Mouse (Mus musculus): ENCODE measurements around the gene Tulp1. TPM values are rescaled to one million over a fixed set of nuclear protein-coding genes. Genes with fewer than 3 reads are reported as not detected.

Gene Tulp1
- polyA plus RNA-seq, 1 experiment from 2014 or later = 1.5 TPM

DNA sequence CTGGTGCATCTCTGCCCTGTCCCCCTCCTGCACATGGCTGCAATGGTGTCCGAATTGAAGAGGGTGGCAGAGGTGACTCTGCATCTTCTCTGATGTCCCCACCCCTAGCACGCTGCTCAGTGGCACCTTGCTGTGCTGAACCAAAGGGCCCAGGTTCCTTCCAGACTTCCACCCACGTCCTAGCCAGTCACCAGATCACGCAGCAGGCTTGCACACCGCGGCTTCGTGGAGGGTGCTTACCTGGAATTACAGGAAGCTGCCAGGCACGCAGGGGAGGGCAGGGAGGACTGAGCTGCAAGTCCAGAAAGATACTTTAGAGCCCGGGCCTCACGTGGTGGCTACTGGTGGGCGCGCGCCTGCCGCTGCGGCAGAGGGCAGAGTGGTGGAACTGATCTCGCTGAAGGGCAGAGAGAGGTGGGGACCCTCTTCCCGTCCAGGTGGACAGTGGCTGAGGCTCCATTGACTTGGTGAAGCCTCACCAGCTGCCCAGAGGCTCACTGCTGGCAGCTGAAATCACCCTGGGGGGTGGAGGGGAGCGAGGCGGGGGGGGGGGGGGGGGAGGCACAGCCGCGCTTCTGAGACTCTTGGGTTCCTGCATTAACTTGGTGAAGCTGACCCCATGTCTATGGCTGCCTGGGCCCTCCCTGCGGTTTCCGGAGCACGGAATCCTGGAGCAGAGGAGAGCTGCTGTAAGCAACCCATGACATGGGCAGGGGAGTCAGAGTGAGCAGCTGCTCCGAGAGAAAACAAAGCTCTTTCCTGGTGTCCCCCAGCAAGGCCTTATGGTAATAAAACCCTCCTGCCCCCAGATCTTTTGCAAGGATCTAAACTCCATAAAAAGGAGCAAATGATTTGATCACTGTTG is 26.8 kb upstream of the Tulp1 start:
- no peaks in the 10 kb centered on the region for H3K36me3 ChIP-seq
- no peak overlapping the region for H3K4me3 ChIP-seq (replicated peaks)
- peaks cover 10% of the 10 kb centered on the region; the same call in 1 of the 2 replicates for H3K27me3 ChIP-seq (replicated peaks)
- no peak for ATAC-seq (ENCODE audit: low FRiP score)
- WGBS = 9% methylated on average over 22 of the region's 25 CpGs
- no peak overlapping the region for H3K9ac ChIP-seq (replicated peaks)
- H3K4me1 ChIP-seq = peaks cover 5% of the 10 kb centered on the region; the same call in 1 of the 2 replicates
- H3K4me2 ChIP-seq = peak overlapping the region; percentile 5; the same call in 1 of the 2 replicates
- H3K9me3 ChIP-seq (replicated peaks) = no peaks in the 10 kb centered on the region
- H3K27ac ChIP-seq (replicated peaks) = no peak overlapping the region

DNA sequence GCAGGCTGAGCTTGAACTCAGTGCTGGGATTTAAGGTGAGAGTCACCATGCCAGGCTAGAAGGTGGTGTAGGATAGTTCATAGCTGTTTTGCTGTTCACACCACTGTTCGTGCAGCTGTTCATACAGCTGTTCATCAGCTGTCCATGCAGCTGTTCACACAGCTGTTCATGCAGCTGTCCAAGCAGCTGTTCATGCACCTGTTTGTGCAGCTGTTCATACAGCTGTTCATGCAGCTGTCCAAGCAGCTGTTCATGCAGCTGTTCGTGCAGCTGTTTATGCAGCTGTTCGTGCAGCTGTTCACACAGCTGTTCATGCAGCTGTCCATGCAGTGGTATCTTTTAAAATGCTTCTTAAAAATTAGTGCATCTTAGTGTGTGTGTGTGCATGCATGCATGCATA is 23.5 kb upstream of the Tulp1 start:
- Histone ChIP-seq H3K9ac (replicated peaks) (no peak overlapping the region), H3K4me1 (peaks cover 13% of the 10 kb centered on the region), H3K27ac (replicated peaks) (no peak overlapping the region), H3K9me3 (replicated peaks) (no peaks in the 10 kb centered on the region), H3K4me2 (no peak overlapping the region), H3K36me3 (no peaks in the 10 kb centered on the region), H3K27me3 (replicated peaks) (peaks cover 10% of the 10 kb centered on the region; the same call in 1 of the 2 replicates), H3K4me3 (replicated peaks) (no peak overlapping the region)
- no peak for ATAC-seq (ENCODE audit: low FRiP score)
- WGBS = 92% methylated on average over 3 of the region's 3 CpGs

- Histone ChIP-seq H3K9me3 (replicated peaks) (no peaks in the 10 kb centered on the region), H3K36me3 (no peaks in the 10 kb centered on the region), H3K4me3 (replicated peaks) (peak overlapping the region; percentile 28), H3K9ac (replicated peaks) (no peak overlapping the region), H3K4me1 (peaks cover 8% of the 10 kb centered on the region), H3K27me3 (replicated peaks) (peaks cover 10% of the 10 kb centered on the region; the same call in 1 of the 2 replicates), H3K4me2 (peak overlapping the region; percentile 59), H3K27ac (replicated peaks) (peak overlapping the region; percentile 34; the same call in 1 of the 2 replicates)
- WGBS = 4% methylated on average over 23 of the region's 23 CpGs
- ATAC-seq (ENCODE audit: low FRiP score) = peak; percentile 53
Observed at GRCm38 (mm10) chr17:28386150-28386905, 21.3 kb upstream of the Tulp1 start.

DNA sequence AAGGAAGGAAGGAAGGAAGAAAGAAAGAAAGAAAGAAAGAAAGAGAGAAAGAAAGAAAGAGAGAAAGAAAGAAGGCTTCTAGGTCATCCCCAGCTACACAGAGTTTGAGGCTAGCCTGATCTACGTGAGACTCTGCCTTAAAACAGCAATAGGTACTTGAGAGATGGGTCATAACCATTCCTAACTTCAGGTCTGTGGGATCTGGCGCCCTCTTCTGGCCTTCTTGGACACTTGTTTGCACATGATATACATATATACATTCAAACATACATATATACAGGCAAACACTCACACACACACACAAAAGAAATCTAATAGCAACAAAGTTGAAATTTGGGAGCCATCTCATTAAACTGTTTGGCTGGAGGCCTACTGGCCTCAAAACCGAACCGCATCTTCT is 19.3 kb upstream of the Tulp1 start:
- H3K4me1 ChIP-seq = peaks cover 8% of the 10 kb centered on the region
- no peaks in the 10 kb centered on the region for H3K36me3 ChIP-seq
- peaks cover 13% of the 10 kb centered on the region; the same call in 1 of the 2 replicates for H3K27me3 ChIP-seq (replicated peaks)
- H3K9ac ChIP-seq (replicated peaks) = no peak overlapping the region
- H3K9me3 ChIP-seq (replicated peaks) = no peaks in the 10 kb centered on the region
- no peak overlapping the region for H3K4me2 ChIP-seq
- WGBS = 71% methylated on average over 4 of the region's 4 CpGs
- ATAC-seq (ENCODE audit: low FRiP score) = no peak
- no peak overlapping the region for H3K27ac ChIP-seq (replicated peaks)
- no peak overlapping the region for H3K4me3 ChIP-seq (replicated peaks)

DNA sequence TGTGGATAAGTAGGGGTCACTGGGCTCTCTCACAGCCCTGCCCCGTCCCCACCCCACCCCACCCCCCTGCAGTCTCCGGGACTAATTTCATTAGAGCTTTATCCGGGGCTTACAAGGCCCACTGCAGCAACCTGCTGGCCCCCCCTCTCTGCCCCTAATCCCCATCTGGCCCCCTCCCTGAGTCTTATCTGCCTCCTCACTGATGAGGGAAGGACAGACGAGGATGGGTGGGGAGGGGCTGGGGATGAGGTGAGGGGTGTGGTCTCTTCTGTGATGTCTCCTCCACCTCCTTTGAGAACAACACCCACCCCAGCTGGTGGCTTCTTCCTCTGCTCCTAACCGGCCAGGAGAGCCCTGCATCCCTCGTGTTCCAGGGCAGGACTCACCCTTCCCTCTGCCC is 15.2 kb upstream of the Tulp1 start:
- Histone ChIP-seq H3K4me1 (no peaks in the 10 kb centered on the region), H3K9ac (replicated peaks) (no peak overlapping the region), H3K36me3 (no peaks in the 10 kb centered on the region), H3K27ac (replicated peaks) (no peak overlapping the region), H3K4me3 (replicated peaks) (no peak overlapping the region), H3K4me2 (no peak overlapping the region), H3K9me3 (replicated peaks) (no peaks in the 10 kb centered on the region), H3K27me3 (replicated peaks) (peaks cover 25% of the 10 kb centered on the region)
- no peak for ATAC-seq (ENCODE audit: low FRiP score)
- 13% methylated on average over 6 of the region's 6 CpGs for WGBS

DNA sequence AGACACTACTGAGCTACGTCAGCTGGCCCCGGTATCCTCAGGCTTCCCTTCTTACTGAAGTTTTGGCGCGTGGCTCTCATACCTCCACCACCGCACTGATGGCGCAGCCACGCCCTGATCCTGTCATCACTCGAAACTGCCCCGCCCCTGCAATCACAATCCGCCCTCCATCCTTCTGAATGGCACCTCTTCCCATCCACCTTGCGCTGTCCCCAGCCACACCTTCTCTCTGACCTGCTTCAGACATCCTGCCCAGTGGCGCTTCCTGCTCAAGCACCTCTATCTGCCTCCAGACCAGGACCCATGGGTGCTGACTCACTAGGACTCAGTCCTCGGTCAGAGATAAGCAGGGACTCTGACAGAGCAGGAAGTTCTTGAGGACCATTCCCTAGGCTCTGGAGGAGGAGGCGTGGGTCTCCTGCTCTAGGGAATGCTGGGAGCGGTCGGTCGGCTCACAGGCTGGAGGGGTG is 10.6 kb upstream of the Tulp1 start:
- Histone ChIP-seq H3K4me2 (no peak overlapping the region), H3K9ac (replicated peaks) (no peak overlapping the region), H3K4me3 (replicated peaks) (no peak overlapping the region), H3K9me3 (replicated peaks) (no peaks in the 10 kb centered on the region), H3K27me3 (replicated peaks) (peaks cover 48% of the 10 kb centered on the region), H3K4me1 (no peaks in the 10 kb centered on the region), H3K27ac (replicated peaks) (no peak overlapping the region), H3K36me3 (no peaks in the 10 kb centered on the region)
- no peak for ATAC-seq (ENCODE audit: low FRiP score)
- WGBS = 9% methylated on average over 17 of the region's 17 CpGs

DNA sequence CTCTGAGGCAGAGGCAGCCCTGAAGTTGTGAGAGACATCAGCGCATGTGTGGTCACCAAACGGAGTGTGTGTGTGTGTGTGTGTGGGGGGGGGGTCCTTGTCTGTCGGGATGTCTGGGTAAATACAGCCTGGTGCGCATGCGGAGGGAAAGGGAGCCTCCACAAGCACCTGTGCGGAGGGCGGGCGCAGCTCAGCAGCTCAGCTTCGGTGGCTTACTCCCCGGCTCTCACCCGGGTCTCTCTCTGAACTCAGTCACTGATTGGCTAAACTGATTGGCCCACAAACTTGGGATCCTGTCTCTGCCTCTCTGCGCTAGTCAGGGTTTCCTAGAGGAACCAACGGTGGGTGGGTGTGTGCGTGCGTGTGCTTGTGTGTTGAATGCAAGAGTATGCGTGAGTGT is 9.5 kb upstream of the Tulp1 start:
- H3K27ac ChIP-seq (replicated peaks) = no peak overlapping the region
- no peak for ATAC-seq (ENCODE audit: low FRiP score)
- H3K4me3 ChIP-seq (replicated peaks) = no peak overlapping the region
- H3K36me3 ChIP-seq = no peaks in the 10 kb centered on the region
- peaks cover 46% of the 10 kb centered on the region for H3K27me3 ChIP-seq (replicated peaks)
- H3K9ac ChIP-seq (replicated peaks) = no peak overlapping the region
- peak overlapping the region; percentile 20 for H3K4me2 ChIP-seq
- no peaks in the 10 kb centered on the region for H3K9me3 ChIP-seq (replicated peaks)
- no peaks in the 10 kb centered on the region for H3K4me1 ChIP-seq
- 16% methylated on average over 16 of the region's 16 CpGs for WGBS

- Histone ChIP-seq H3K36me3 (no peaks in the 10 kb centered on the region), H3K4me2 (no peak overlapping the region), H3K9me3 (replicated peaks) (no peaks in the 10 kb centered on the region), H3K27me3 (replicated peaks) (peaks cover 46% of the 10 kb centered on the region), H3K9ac (replicated peaks) (no peak overlapping the region), H3K27ac (replicated peaks) (no peak overlapping the region), H3K4me1 (no peaks in the 10 kb centered on the region), H3K4me3 (replicated peaks) (no peak overlapping the region)
- WGBS = 12% methylated on average over 10 of the region's 10 CpGs
- ATAC-seq (ENCODE audit: low FRiP score) = no peak
Observed at GRCm38 (mm10) chr17:28373821-28374220, 8.8 kb upstream of the Tulp1 start.

GRCm38 (mm10) chr17:28371941-28372340 is 6.9 kb upstream of the Tulp1 start:
- peaks cover 40% of the 10 kb centered on the region for H3K27me3 ChIP-seq (replicated peaks)
- no peak overlapping the region for H3K4me3 ChIP-seq (replicated peaks)
- 70% methylated on average over 1 of the region's 1 CpGs for WGBS
- H3K4me1 ChIP-seq = no peaks in the 10 kb centered on the region
- H3K9me3 ChIP-seq (replicated peaks) = no peaks in the 10 kb centered on the region
- H3K9ac ChIP-seq (replicated peaks) = no peak overlapping the region
- no peak for ATAC-seq (ENCODE audit: low FRiP score)
- no peak overlapping the region for H3K27ac ChIP-seq (replicated peaks)
- no peak overlapping the region for H3K4me2 ChIP-seq
- H3K36me3 ChIP-seq = no peaks in the 10 kb centered on the region

- WGBS = 68% methylated on average over 2 of the region's 2 CpGs
Observed at GRCm38 (mm10) chr17:28371286-28371685, 6.3 kb upstream of the Tulp1 start.

GRCm38 (mm10) chr17:28369056-28369455 is 4.0 kb upstream of the Tulp1 start:
- no peak for ATAC-seq (ENCODE audit: low FRiP score)
- no peak overlapping the region for H3K27ac ChIP-seq (replicated peaks)
- H3K4me1 ChIP-seq = peaks cover 8% of the 10 kb centered on the region
- no peaks in the 10 kb centered on the region for H3K36me3 ChIP-seq
- H3K4me2 ChIP-seq = no peak overlapping the region
- WGBS = 83% methylated on average over 5 of the region's 5 CpGs
- H3K9me3 ChIP-seq (replicated peaks) = no peaks in the 10 kb centered on the region
- H3K4me3 ChIP-seq (replicated peaks) = no peak overlapping the region
- H3K9ac ChIP-seq (replicated peaks) = no peak overlapping the region
- H3K27me3 ChIP-seq (replicated peaks) = peaks cover 33% of the 10 kb centered on the region

More at GRCm38 (mm10) chr17:28371286-28371685, 6.3 kb upstream of the Tulp1 start:
- Histone ChIP-seq H3K9me3 (replicated peaks) (no peaks in the 10 kb centered on the region), H3K27ac (replicated peaks) (no peak overlapping the region), H3K4me1 (no peaks in the 10 kb centered on the region), H3K4me2 (no peak overlapping the region), H3K4me3 (replicated peaks) (no peak overlapping the region), H3K9ac (replicated peaks) (no peak overlapping the region), H3K36me3 (no peaks in the 10 kb centered on the region), H3K27me3 (replicated peaks) (peaks cover 35% of the 10 kb centered on the region)
- no peak for ATAC-seq (ENCODE audit: low FRiP score)

All from neural tube, embryonic 15.5 days (tissue).